Mouse (Mus musculus): ENCODE results near the gene Clcnka. TPM values are rescaled to one million over a fixed set of nuclear protein-coding genes. Genes with fewer than 3 reads are reported as not detected.
A peak's percentile ranks its signal among the peaks of the same experiment; 100 is the strongest.

Gene Clcnka
- polyA plus RNA-seq, 1 experiment from 2014 or later = not detected

- no peak for TF ChIP-seq CTCF (IDR thresholded peaks at IDR 0.05; ENCODE audit: low read depth)
- ATAC-seq = no peak
- H3K9me3 ChIP-seq (ENCODE audit: control insufficient read depth) = no peaks in the 10 kb centered on the region
- H3K27ac ChIP-seq (ENCODE audit: low read depth, low read length) = no peak overlapping the region
- H3K9ac ChIP-seq (ENCODE audit: low read depth, low read length) = no peak overlapping the region
- H3K27me3 ChIP-seq (replicated peaks; ENCODE audit: control insufficient read depth, insufficient read depth, low read length) = no peaks in the 10 kb centered on the region
- H3K4me2 ChIP-seq (replicated peaks; ENCODE audit: low read depth) = no peak overlapping the region
- 57% methylated on average over 12 of the region's 12 CpGs for WGBS
- H3K36me3 ChIP-seq (ENCODE audit: control insufficient read depth, insufficient read depth) = no peaks in the 10 kb centered on the region
- no peak overlapping the region for H3K4me3 ChIP-seq (ENCODE audit: low read depth, low read length)
- H3K4me1 ChIP-seq (replicated peaks; ENCODE audit: control insufficient read depth, insufficient read depth, low read length) = no peaks in the 10 kb centered on the region
These were observed 40.7 kb upstream of the Clcnka start for GRCm38 (mm10) chr4:141439083-141439803.

GRCm38 (mm10) chr4:141435974-141436373 is 37.5 kb upstream of the Clcnka start, which contains the start of gene Srarp:
TSS of gene Srarp (minus strand) at chr4:141436105.
- H3K9me3 ChIP-seq (ENCODE audit: control insufficient read depth) = no peaks in the 10 kb centered on the region
- H3K4me3 ChIP-seq (ENCODE audit: low read depth, low read length) = no peak within 1 kb of the TSS
- no peak within 1 kb of the TSS for H3K4me2 ChIP-seq (replicated peaks; ENCODE audit: low read depth)
- 81% methylated on average over 1 of the region's 1 CpGs for WGBS
- no peaks in the 10 kb centered on the region for H3K4me1 ChIP-seq (replicated peaks; ENCODE audit: control insufficient read depth, insufficient read depth, low read length)
- no peak within 1 kb of the TSS for H3K9ac ChIP-seq (ENCODE audit: low read depth, low read length)
- H3K27ac ChIP-seq (ENCODE audit: low read depth, low read length) = no peak within 1 kb of the TSS
- H3K36me3 ChIP-seq (ENCODE audit: control insufficient read depth, insufficient read depth) = no peaks in the 10 kb centered on the region
- no peaks in the 10 kb centered on the region for H3K27me3 ChIP-seq (replicated peaks; ENCODE audit: control insufficient read depth, insufficient read depth, low read length)
- no peak for TF ChIP-seq CTCF (IDR thresholded peaks at IDR 0.05; ENCODE audit: low read depth)
- ATAC-seq = no peak

- no peaks in the 10 kb centered on the region for H3K36me3 ChIP-seq (ENCODE audit: control insufficient read depth, insufficient read depth)
- H3K4me2 ChIP-seq (replicated peaks; ENCODE audit: low read depth) = no peak overlapping the region
- no peak overlapping the region for H3K27ac ChIP-seq (ENCODE audit: low read depth, low read length)
- no peak overlapping the region for H3K9ac ChIP-seq (ENCODE audit: low read depth, low read length)
- no peak overlapping the region for H3K4me3 ChIP-seq (ENCODE audit: low read depth, low read length)
- WGBS = 84% methylated on average over 18 of the region's 18 CpGs
- no peaks in the 10 kb centered on the region for H3K27me3 ChIP-seq (replicated peaks; ENCODE audit: control insufficient read depth, insufficient read depth, low read length)
- TF ChIP-seq CTCF (IDR thresholded peaks at IDR 0.05; ENCODE audit: low read depth) = no peak
- ATAC-seq = no peak
- H3K4me1 ChIP-seq (replicated peaks; ENCODE audit: control insufficient read depth, insufficient read depth, low read length) = no peaks in the 10 kb centered on the region
- H3K9me3 ChIP-seq (ENCODE audit: control insufficient read depth) = no peaks in the 10 kb centered on the region
These were observed 34.7 kb upstream of the Clcnka start for GRCm38 (mm10) chr4:141433191-141433590.

- Histone ChIP-seq H3K36me3 (ENCODE audit: control insufficient read depth, insufficient read depth) (no peaks in the 10 kb centered on the region), H3K4me2 (replicated peaks; ENCODE audit: low read depth) (no peak overlapping the region), H3K4me1 (replicated peaks; ENCODE audit: control insufficient read depth, insufficient read depth, low read length) (no peaks in the 10 kb centered on the region), H3K27me3 (replicated peaks; ENCODE audit: control insufficient read depth, insufficient read depth, low read length) (no peaks in the 10 kb centered on the region), H3K27ac (ENCODE audit: low read depth, low read length) (no peak overlapping the region), H3K9ac (ENCODE audit: low read depth, low read length) (no peak overlapping the region), H3K9me3 (ENCODE audit: control insufficient read depth) (no peaks in the 10 kb centered on the region), H3K4me3 (ENCODE audit: low read depth, low read length) (no peak overlapping the region)
- no peak for ATAC-seq
- WGBS = 59% methylated on average over 14 of the region's 14 CpGs
- no peak for TF ChIP-seq CTCF (IDR thresholded peaks at IDR 0.05; ENCODE audit: low read depth)
These were observed 34.1 kb upstream of the Clcnka start for GRCm38 (mm10) chr4:141432666-141433065.

DNA sequence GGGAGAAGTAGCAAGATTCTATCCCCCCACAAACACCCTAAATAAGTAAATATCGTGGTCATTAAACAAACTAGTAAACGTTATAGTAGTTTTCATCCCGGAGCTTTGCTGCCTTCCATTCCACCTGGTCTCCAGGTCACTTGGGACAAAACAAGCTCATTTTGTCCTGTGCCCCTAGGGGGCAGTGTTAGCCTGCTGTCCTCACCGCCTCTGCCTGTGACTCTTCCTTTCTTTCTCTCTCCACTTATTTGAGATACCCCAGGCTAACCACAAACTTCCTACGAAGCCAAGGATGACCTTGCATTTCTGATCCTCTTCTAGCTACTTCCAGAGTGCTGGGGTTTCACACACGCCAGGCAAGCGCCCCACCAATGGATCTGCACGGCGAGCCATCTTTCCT is 32.5 kb upstream of the Clcnka start:
- H3K9me3 ChIP-seq (ENCODE audit: control insufficient read depth) = no peaks in the 10 kb centered on the region
- WGBS = 41% methylated on average over 9 of the region's 9 CpGs
- no peaks in the 10 kb centered on the region for H3K36me3 ChIP-seq (ENCODE audit: control insufficient read depth, insufficient read depth)
- H3K4me3 ChIP-seq (ENCODE audit: low read depth, low read length) = no peak overlapping the region
- no peak overlapping the region for H3K4me2 ChIP-seq (replicated peaks; ENCODE audit: low read depth)
- no peak overlapping the region for H3K27ac ChIP-seq (ENCODE audit: low read depth, low read length)
- no peak overlapping the region for H3K9ac ChIP-seq (ENCODE audit: low read depth, low read length)
- TF ChIP-seq CTCF (IDR thresholded peaks at IDR 0.05; ENCODE audit: low read depth) = peak; percentile 91
- no peak for ATAC-seq
- H3K27me3 ChIP-seq (replicated peaks; ENCODE audit: control insufficient read depth, insufficient read depth, low read length) = no peaks in the 10 kb centered on the region
- H3K4me1 ChIP-seq (replicated peaks; ENCODE audit: control insufficient read depth, insufficient read depth, low read length) = 0 out of 2 replicates have a peak, but pooled peaks cover under 1% of the 10 kb centered on the region

DNA sequence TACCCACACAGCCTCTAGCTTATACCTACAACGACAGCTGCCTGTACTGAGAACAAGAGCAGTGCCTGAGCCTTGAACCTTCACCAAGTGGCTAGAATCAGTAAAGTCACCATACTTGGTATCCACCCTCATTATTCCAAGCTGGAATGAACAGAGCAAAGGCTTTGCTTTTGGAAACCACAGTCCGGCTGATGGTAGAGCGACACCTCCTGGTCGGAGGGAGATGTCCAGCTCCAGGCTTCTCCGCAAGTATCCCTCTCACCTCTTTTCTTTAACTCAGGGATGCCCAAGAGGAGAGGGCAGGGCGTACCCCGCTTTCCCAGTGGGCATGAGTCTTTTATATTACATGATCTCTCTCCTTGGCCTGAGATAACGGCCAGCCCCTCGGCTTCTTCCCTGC is 31.3 kb upstream of the Clcnka start:
- peak; percentile 83 for TF ChIP-seq CTCF (IDR thresholded peaks at IDR 0.05; ENCODE audit: low read depth)
- WGBS = 60% methylated on average over 9 of the region's 9 CpGs
- H3K36me3 ChIP-seq (ENCODE audit: control insufficient read depth, insufficient read depth) = no peaks in the 10 kb centered on the region

More for the DNA sequence above, 31.3 kb upstream of the Clcnka start:
- no peaks in the 10 kb centered on the region for H3K9me3 ChIP-seq (ENCODE audit: control insufficient read depth)
- no peak for ATAC-seq
- no peak overlapping the region for H3K9ac ChIP-seq (ENCODE audit: low read depth, low read length)
- H3K4me1 ChIP-seq (replicated peaks; ENCODE audit: control insufficient read depth, insufficient read depth, low read length) = peaks cover 8% of the 10 kb centered on the region; the same call in 1 of the 2 replicates
- no peak overlapping the region for H3K27ac ChIP-seq (ENCODE audit: low read depth, low read length)
- H3K27me3 ChIP-seq (replicated peaks; ENCODE audit: control insufficient read depth, insufficient read depth, low read length) = no peaks in the 10 kb centered on the region
- no peak overlapping the region for H3K4me2 ChIP-seq (replicated peaks; ENCODE audit: low read depth)
- no peak overlapping the region for H3K4me3 ChIP-seq (ENCODE audit: low read depth, low read length)
